Mouse (Mus musculus) kidney, adult 2 months (tissue): Measurements from ENCODE around the gene G3bp2. TPM values are rescaled to one million over a fixed set of nuclear protein-coding genes. Genes with fewer than 3 reads are reported as not detected.

Experiments
- DNase-seq: peaks from one replicate; pipeline ENCODE4 v3.0.0; 2021
- H3K27ac ChIP-seq: fragments of 200-500 bp; 2 replicates; pipeline ENCODE4 v1.5.1; 2012; ENCODE audit warnings: low read depth, low read length, control low read depth, inconsistent platforms; ENCODE audit not compliant: insufficient read depth
- H3K27me3 ChIP-seq: fragments of 200-500 bp; replicated peaks from 2 replicates; pipeline ENCODE4 v1.6.1; 2012; ENCODE audit warnings: mild to moderate bottlenecking, moderate library complexity, low read length, inconsistent platforms; ENCODE audit not compliant: control insufficient read depth, insufficient read depth
- H3K36me3 ChIP-seq: fragments of 200-500 bp; 2 replicates; pipeline ENCODE4 v1.6.1; 2012; ENCODE audit warnings: mild to moderate bottlenecking, moderate library complexity, low read length, inconsistent platforms; ENCODE audit not compliant: control insufficient read depth, insufficient read depth
- H3K4me1 ChIP-seq: fragments of 200-500 bp; 2 replicates; pipeline ENCODE4 v1.6.1; 2011; ENCODE audit warnings: low read length; ENCODE audit not compliant: control insufficient read depth, insufficient read depth
- H3K4me3 ChIP-seq: fragments of 200-500 bp; 2 replicates; pipeline ENCODE4 v1.5.1; 2011; ENCODE audit warnings: mild to moderate bottlenecking, low read depth, low read length, control low read depth; ENCODE audit not compliant: insufficient read depth
- CTCF ChIP-seq: fragments of 200-500 bp; conservative IDR thresholded peaks from 2 replicates; pipeline ENCODE4 v1.5.1; 2011; ENCODE audit warnings: low read depth, mild to moderate bottlenecking, control low read depth, low read length, moderate library complexity, mixed read lengths; ENCODE audit not compliant: insufficient read depth, insufficient read length
- POLR2A ChIP-seq: fragments of 200-500 bp; IDR thresholded peaks from one replicate; pipeline ENCODE4 v1.6.1; 2011; ENCODE audit warnings: low read depth, low read length, control low read depth
- WGBS: fragments of 180-500 bp; shearing (Covaris S2); methylation state at CpG from one replicate; pipeline ENCODE4 v1.1.7; 2018; 5-methylcytosine and 5-hydroxymethylcytosine counted together
- polyA plus RNA-seq: library from polyadenylated mRNA; depleted of rRNA; stranded (reverse); fragments of >200 nt; gene quantifications from 2 replicates; pipeline ENCODE4 v1.2.3, GENCODE M21; 2012; rRNA removed

Gene G3bp2
- polyA plus RNA-seq, 1 experiment = 20.6 TPM

- Histone ChIP-seq H3K27me3 (no peaks in the 10 kb centered on the region), H3K4me3 (no peak overlapping the region), H3K36me3 (no peaks in the 10 kb centered on the region; the same call in none of the 2 replicates), H3K27ac (no peak overlapping the region), H3K4me1 (no peaks in the 10 kb centered on the region)
- TF ChIP-seq POLR2A (no peak), CTCF (no peak)
- no peak for DNase-seq
- 60% methylated on average over 2 of the region's 2 CpGs for WGBS
Measured at GRCm38 (mm10) chr5:92019960-92020359, 63.6 kb downstream of the G3bp2 start.

- no peak overlapping the region for H3K27ac ChIP-seq
- 65% methylated on average over 7 of the region's 7 CpGs for WGBS
- DNase-seq = no peak
- TF ChIP-seq CTCF (no peak), POLR2A (no peak)
- no peaks in the 10 kb centered on the region; the same call in 1 of the 2 replicates for H3K36me3 ChIP-seq
- no peaks in the 10 kb centered on the region for H3K4me1 ChIP-seq
- H3K4me3 ChIP-seq = no peak overlapping the region
- H3K27me3 ChIP-seq = no peaks in the 10 kb centered on the region
Measured at GRCm38 (mm10) chr5:92011756-92012155, 71.8 kb downstream of the G3bp2 start.

DNA sequence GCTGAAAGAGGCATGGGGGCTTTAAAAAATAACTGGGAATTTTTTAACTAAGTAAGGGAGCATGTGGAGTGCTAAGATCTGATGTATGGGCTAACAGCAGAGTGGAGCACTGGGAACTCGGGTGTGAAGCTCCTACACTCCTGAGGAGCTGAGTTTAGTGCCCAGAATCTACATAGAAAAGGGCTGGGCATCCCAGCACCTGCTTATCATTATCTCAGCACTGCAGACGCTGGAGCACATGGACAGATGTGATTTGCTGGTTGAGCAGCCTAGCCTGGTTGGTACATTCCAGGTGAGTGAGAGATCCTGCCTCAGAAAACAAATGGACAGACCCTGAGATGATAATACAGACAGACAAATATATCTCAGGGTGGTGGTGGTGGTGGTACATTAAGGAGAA lies 73.7 kb downstream of the G3bp2 start:
- Histone ChIP-seq H3K4me3 (no peak overlapping the region), H3K36me3 (no peaks in the 10 kb centered on the region), H3K27ac (no peak overlapping the region), H3K4me1 (no peaks in the 10 kb centered on the region), H3K27me3 (no peaks in the 10 kb centered on the region)
- DNase-seq = no peak
- 44% methylated on average over 2 of the region's 2 CpGs for WGBS
- TF ChIP-seq POLR2A (no peak), CTCF (no peak)

DNA sequence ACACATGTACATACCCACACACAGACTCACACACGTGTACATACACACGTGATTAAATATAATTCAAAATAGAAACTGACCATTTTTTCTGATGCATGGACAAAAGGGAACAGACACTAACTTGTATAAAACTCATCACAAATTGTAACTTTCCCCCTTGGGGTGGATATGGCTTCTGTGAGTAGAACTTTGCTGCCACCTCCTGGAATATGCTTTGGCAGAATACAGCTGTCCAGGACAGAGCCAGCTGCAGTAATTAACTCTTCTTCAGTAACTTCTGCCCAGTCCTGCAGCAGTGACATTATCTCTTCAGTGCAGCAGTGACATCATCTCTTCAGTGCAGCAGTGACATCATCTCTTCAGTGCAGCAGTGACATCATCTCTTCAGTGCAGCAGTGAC lies 80.5 kb downstream of the G3bp2 start:
- no peaks in the 10 kb centered on the region for H3K27me3 ChIP-seq
- peak; percentile 8 for DNase-seq
- TF ChIP-seq CTCF (peak; percentile 42; the same call in 1 of the 2 replicates), POLR2A (no peak)
- H3K4me3 ChIP-seq = no peak overlapping the region
- no peaks in the 10 kb centered on the region for H3K36me3 ChIP-seq
- 73% methylated on average over 2 of the region's 2 CpGs for WGBS
- H3K4me1 ChIP-seq = no peaks in the 10 kb centered on the region
- no peak overlapping the region for H3K27ac ChIP-seq

Other genes with a start within 250 kb of the G3bp2 start
- gene Rchy1, start 120.7 kb downstream of the G3bp2 start, polyA plus RNA-seq = 25.6 and 30.9 TPM in 2 replicates
- gene Odaph, start 96.2 kb downstream of the G3bp2 start, polyA plus RNA-seq = 0.11 TPM in 1 of 2 replicates, not detected in the other
- gene Cdkl2, start 39.8 kb downstream of the G3bp2 start, polyA plus RNA-seq = 2.3 and 2.8 TPM in 2 replicates
- 23.0 and 28.7 TPM in 2 replicates for gene Uso1, start 54.2 kb upstream of the G3bp2 start, polyA plus RNA-seq
- not detected in 2 replicates for gene U90926, start 131.7 kb upstream of the G3bp2 start, polyA plus RNA-seq
- gene Ppef2, start 172.6 kb upstream of the G3bp2 start, polyA plus RNA-seq = 0.45 TPM in 2 replicates
- 21.8 and 26.7 TPM in 2 replicates for gene Naaa, start 194.5 kb upstream of the G3bp2 start, polyA plus RNA-seq
- 6.1 and 7.0 TPM in 2 replicates for gene Sdad1, start 226.8 kb upstream of the G3bp2 start, polyA plus RNA-seq
- 8.2 and 14.6 TPM in 2 replicates for gene Cxcl9, start 244.4 kb upstream of the G3bp2 start, polyA plus RNA-seq
- gene Art3, start 248.1 kb upstream of the G3bp2 start, polyA plus RNA-seq = 7.1 and 8.8 TPM in 2 replicates